10 mouse cellular contexts compared by ENCODE assay signal in the genomic region with DNA sequence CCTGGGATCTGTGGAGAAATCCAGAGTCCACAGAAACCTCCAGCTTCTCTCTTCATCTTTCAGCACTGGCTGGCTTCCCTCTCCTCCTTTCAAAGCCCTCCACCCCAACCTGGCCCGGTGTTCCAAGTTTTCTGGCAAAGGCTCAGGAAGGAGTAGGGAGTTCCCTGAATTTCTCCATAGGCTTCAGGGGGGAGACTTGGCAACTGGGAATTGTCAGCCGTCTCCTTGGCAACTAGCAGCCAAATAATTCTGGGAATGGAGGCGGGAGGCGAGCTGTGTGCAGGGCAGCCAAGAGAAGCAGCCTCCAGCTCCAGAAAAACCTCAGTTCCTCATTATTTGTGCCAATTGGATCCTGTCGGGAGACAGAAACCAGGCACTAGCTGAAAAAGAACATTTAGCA. TPM values are rescaled to one million over a fixed set of nuclear protein-coding genes. Genes with fewer than 3 reads are reported as not detected.
DNase-seq lines count a peak whose midpoint lies in the region; ATAC-seq and TF ChIP-seq lines count a peak whose summit lies in the region.
"Had no signal": no experiment of that assay in that cellular context is flagged by ENCODE, and none has a peak within 500 bp of the region (broad histone marks: within the 10 kb centered on the region; RNA-seq: fewer than 3 reads in every experiment).

No protein-coding gene starts in this region.

- ATAC-seq in frontal cortex, adult (ENCODE audit: low TSS enrichment): peak; percentile 97
- peak; percentile 83 for ATAC-seq in hindbrain, embryonic 13.5 days (ENCODE audit: low FRiP score)

- peak overlapping the region; percentile 34; the same call in 1 of the 2 replicates for H3K4me2 ChIP-seq in hindbrain, embryonic 13.5 days

- H3K9ac ChIP-seq in hindbrain, embryonic 13.5 days: no peak overlapping the region

- no peak overlapping the region for H3K4me3 ChIP-seq in hindbrain, embryonic 13.5 days
- no peak overlapping the region for H3K4me3 ChIP-seq in kidney, adult 2 months (ENCODE audit: insufficient read depth, low read depth, low read length)
- H3K4me3 ChIP-seq: erythroblast, embryonic 14.5 days had no signal

- 0 out of 2 replicates have a peak overlapping the region, but pooled peaks have one; percentile 14 for H3K27ac ChIP-seq in hindbrain, embryonic 13.5 days
- H3K27ac ChIP-seq in kidney, adult 2 months (ENCODE audit: insufficient read depth, low read depth, low read length): no peak overlapping the region

- peaks cover 14% of the 10 kb centered on the region for H3K4me1 ChIP-seq in hindbrain, embryonic 13.5 days (replicated peaks)
- H3K4me1 ChIP-seq in kidney, adult 2 months (ENCODE audit: control insufficient read depth, insufficient read depth, low read length): no peaks in the 10 kb centered on the region

- TF ChIP-seq CTCF in kidney, adult 2 months (conservative IDR thresholded peaks at IDR 0.05; ENCODE audit: insufficient read depth, insufficient read length, low read depth, low read length): no peak

- H3K9me3 ChIP-seq in hindbrain, embryonic 13.5 days: no peaks in the 10 kb centered on the region

- H3K36me3 ChIP-seq in hindbrain, embryonic 13.5 days: no peaks in the 10 kb centered on the region
- no peaks in the 10 kb centered on the region for H3K36me3 ChIP-seq in kidney, adult 2 months (ENCODE audit: control insufficient read depth, insufficient read depth, low read length)

- 5% methylated on average over 5 of the region's 5 CpGs for WGBS in hindbrain, embryonic 13.5 days
- 51% methylated on average over 5 of the region's 5 CpGs for WGBS in kidney, adult 2 months

- H3K27me3 ChIP-seq in hindbrain, embryonic 13.5 days: peaks cover 22% of the 10 kb centered on the region; the same call in 1 of the 2 replicates
- no peaks in the 10 kb centered on the region for H3K27me3 ChIP-seq in kidney, adult 2 months (replicated peaks; ENCODE audit: control insufficient read depth, insufficient read depth, low read length)

- TF ChIP-seq POLR2A in kidney, adult 2 months (IDR thresholded peaks at IDR 0.05; ENCODE audit: low read depth, low read length): no peak

- peak; percentile 19 for DNase-seq in adrenal gland, postnatal 14 days
- no peak for DNase-seq in adrenal gland, adult 18-20 months (ENCODE audit: low spot score in 2 of 2)
- DNase-seq in cerebellum, adult 9-11 months: peak; percentile 69
- DNase-seq in lung, adult 18-20 months: peak; percentile 62 to 63
- peak; percentile 71 for DNase-seq in right cerebral cortex, adult 18-20 months
- DNase-seq in kidney, adult 2 months: no peak

RNA-seq across cellular contexts. Expression of gene Gm1113, which starts 5.5 kb away (rescaled TPM):
- not detected in 2 replicates for total RNA-seq in adrenal gland, postnatal 14 days (2021)
- total RNA-seq in adrenal gland, adult 18-20 months (2021): not detected
- polyA plus RNA-seq in hindbrain, embryonic 13.5 days (2015; fragmentation: Nextera tagmentation; extraction: Ambion mirVana): not detected in 2 replicates
- polyA plus RNA-seq in kidney, adult 2 months (2012; rRNA removed): not detected in 2 replicates
- polyA plus RNA-seq: erythroblast, embryonic 14.5 days; spleen, adult 2 months had no signal

RNA-seq across cellular contexts. Expression of gene Ddx25, which starts 34.8 kb away (rescaled TPM):
- 0.67 and 0.68 TPM in 2 replicates for total RNA-seq in adrenal gland, postnatal 14 days (2021)
- total RNA-seq in adrenal gland, adult 18-20 months (2021): 1 to 10 TPM; 1.0 to 1.1 TPM
- 23.5 and 24.1 TPM in 2 replicates for polyA plus RNA-seq in hindbrain, embryonic 13.5 days (2015; fragmentation: Nextera tagmentation; extraction: Ambion mirVana)
- 0.03 and 0.05 TPM in 2 replicates for polyA plus RNA-seq in kidney, adult 2 months (2012; rRNA removed)
- polyA plus RNA-seq: erythroblast, embryonic 14.5 days had no signal

RNA-seq across cellular contexts. Expression of gene Pus3, which starts 34.9 kb away (rescaled TPM):
- total RNA-seq in adrenal gland, postnatal 14 days (2021): 14.1 and 16.3 TPM in 2 replicates
- total RNA-seq in adrenal gland, adult 18-20 months (2021): 10 to 100 TPM in 1 of 2 experiments, 1 to 10 TPM in 1; 9.5 to 13.0 TPM
- polyA plus RNA-seq in hindbrain, embryonic 13.5 days (2015; fragmentation: Nextera tagmentation; extraction: Ambion mirVana): 15.1 and 18.1 TPM in 2 replicates
- polyA plus RNA-seq in kidney, adult 2 months (2012; rRNA removed): 2.1 and 2.8 TPM in 2 replicates

RNA-seq across cellular contexts. Expression of gene Pate2, which starts 46.5 kb away (rescaled TPM):
- total RNA-seq in adrenal gland, postnatal 14 days (2021): 0.26 TPM in 1 of 2 replicates, not detected in the other
- under 1 TPM; 0.30 to 0.38 TPM for total RNA-seq in adrenal gland, adult 18-20 months (2021)
- polyA plus RNA-seq in hindbrain, embryonic 13.5 days (2015; fragmentation: Nextera tagmentation; extraction: Ambion mirVana): 1.5 and 2.2 TPM in 2 replicates
- polyA plus RNA-seq in kidney, adult 2 months (2012; rRNA removed): 0.05 TPM in 1 of 2 replicates, not detected in the other

RNA-seq across cellular contexts. Expression of gene Hyls1, which starts 46.7 kb away (rescaled TPM):
- 4.2 and 5.4 TPM in 2 replicates for total RNA-seq in adrenal gland, postnatal 14 days (2021)
- total RNA-seq in adrenal gland, adult 18-20 months (2021): 1 to 10 TPM; 2.7 to 3.1 TPM
- polyA plus RNA-seq in hindbrain, embryonic 13.5 days (2015; fragmentation: Nextera tagmentation; extraction: Ambion mirVana): 19.7 and 21.3 TPM in 2 replicates
- polyA plus RNA-seq in kidney, adult 2 months (2012; rRNA removed): 0.81 and 0.87 TPM in 2 replicates

Comparison
In these comparisons a context has a peak if more than half of its experiments do, and no peak if none do; other contexts are left out.
1. DNase-seq: peak in adrenal gland, postnatal 14 days (single experiment), cerebellum, adult 9-11 months (single experiment), lung, adult 18-20 months (2 of 2) and right cerebral cortex, adult 18-20 months (single experiment); none in adrenal gland, adult 18-20 months (0 of 2) and kidney, adult 2 months (single experiment).